9 mouse cellular contexts compared by ENCODE assay signal in genomic region chr15:78429139-78429459, GRCm38 (mm10). TPM values are rescaled to one million over a fixed set of nuclear protein-coding genes. Genes with fewer than 3 reads are reported as not detected.
A peak's percentile ranks its signal among the peaks of the same experiment; 100 is the strongest.
DNase-seq lines count a peak whose midpoint lies in the region; ATAC-seq and TF ChIP-seq lines count a peak whose summit lies in the region.
"Had no signal": no experiment of that assay in that cellular context is flagged by ENCODE, and none has a peak within 500 bp of the region (broad histone marks: within the 10 kb centered on the region; RNA-seq: fewer than 3 reads in every experiment).

No protein-coding gene starts in this region.

- peak overlapping the region; percentile 62 for H3K4me3 ChIP-seq in liver, adult 2 months (ENCODE audit: insufficient read depth, low read depth, low read length)
- H3K4me3 ChIP-seq in forebrain, embryonic 12.5 days (replicated peaks), result peak overlapping the region; percentile 86
- H3K4me3 ChIP-seq in limb, embryonic 13.5 days, result peak overlapping the region; percentile 82
- H3K4me3 ChIP-seq in neural tube, embryonic 14.5 days (ENCODE audit: low read depth, low read length), result peak overlapping the region; percentile 82

- H3K4me2 ChIP-seq in forebrain, embryonic 12.5 days, result peak overlapping the region; percentile 82
- H3K4me2 ChIP-seq in limb, embryonic 13.5 days (replicated peaks), result peak overlapping the region; percentile 88
- H3K4me2 ChIP-seq in neural tube, embryonic 14.5 days (ENCODE audit: low read depth, low read length), result peak overlapping the region; percentile 89

- H3K9me3 ChIP-seq in forebrain, embryonic 12.5 days, result no peaks in the 10 kb centered on the region
- H3K9me3 ChIP-seq in limb, embryonic 13.5 days, result no peaks in the 10 kb centered on the region
- H3K9me3 ChIP-seq in neural tube, embryonic 14.5 days (ENCODE audit: control insufficient read depth, low read length), result no peaks in the 10 kb centered on the region

- no peaks in the 10 kb centered on the region for H3K36me3 ChIP-seq in liver, adult 2 months (ENCODE audit: control insufficient read depth, insufficient read depth, low read length)
- peaks cover 32% of the 10 kb centered on the region for H3K36me3 ChIP-seq in forebrain, embryonic 12.5 days (replicated peaks)
- peaks cover 38% of the 10 kb centered on the region for H3K36me3 ChIP-seq in limb, embryonic 13.5 days
- H3K36me3 ChIP-seq in neural tube, embryonic 14.5 days (ENCODE audit: control insufficient read depth, insufficient read depth, low read length), result peaks cover 17% of the 10 kb centered on the region

- no peak for TF ChIP-seq CTCF in liver, adult 2 months (IDR thresholded peaks at IDR 0.05; ENCODE audit: low read depth, low read length)

- 48% methylated on average over 3 of the region's 3 CpGs for WGBS in liver, adult 2 months
- 5% methylated on average over 3 of the region's 3 CpGs for WGBS in forebrain, embryonic 12.5 days
- 3% methylated on average over 3 of the region's 3 CpGs for WGBS in limb, embryonic 13.5 days
- WGBS in neural tube, embryonic 14.5 days, result 3% methylated on average over 3 of the region's 3 CpGs

- peaks cover 16% of the 10 kb centered on the region for H3K4me1 ChIP-seq in liver, adult 2 months (ENCODE audit: control insufficient read depth, insufficient read depth, low read length)
- H3K4me1 ChIP-seq in forebrain, embryonic 12.5 days, result peaks cover 24% of the 10 kb centered on the region
- peaks cover 23% of the 10 kb centered on the region for H3K4me1 ChIP-seq in limb, embryonic 13.5 days
- peaks cover 15% of the 10 kb centered on the region for H3K4me1 ChIP-seq in neural tube, embryonic 14.5 days (ENCODE audit: control insufficient read depth, insufficient read depth, low read length)

- no peak for TF ChIP-seq POLR2A in liver, adult 2 months (IDR thresholded peaks at IDR 0.05; ENCODE audit: extremely low read depth, insufficient read depth, low read length)

- ATAC-seq in forebrain, embryonic 12.5 days (ENCODE audit: low FRiP score), result no peak
- ATAC-seq in limb, embryonic 13.5 days (ENCODE audit: low FRiP score, low read depth), result no peak
- no peak for ATAC-seq in neural tube, embryonic 14.5 days (ENCODE audit: low read depth)
- no peak for ATAC-seq in activated CD4-positive, CD25-positive, alpha-beta regulatory T cell, adult 4 months
- ATAC-seq in cerebellum, adult (ENCODE audit: insufficient number of reproducible peaks, low FRiP score, low TSS enrichment), result no peak

- no peaks in the 10 kb centered on the region for H3K27me3 ChIP-seq in liver, adult 2 months (ENCODE audit: control insufficient read depth, insufficient read depth, low read length)
- peaks cover 18% of the 10 kb centered on the region; the same call in 1 of the 2 replicates for H3K27me3 ChIP-seq in forebrain, embryonic 12.5 days
- peaks cover 8% of the 10 kb centered on the region for H3K27me3 ChIP-seq in limb, embryonic 13.5 days
- H3K27me3 ChIP-seq in neural tube, embryonic 14.5 days (ENCODE audit: control insufficient read depth, insufficient read depth, low read length), result no peaks in the 10 kb centered on the region

- peak overlapping the region; percentile 25; the same call in 1 of the 2 replicates for H3K27ac ChIP-seq in liver, adult 2 months (replicated peaks; ENCODE audit: insufficient read depth, low read depth, low read length)
- H3K27ac ChIP-seq in forebrain, embryonic 12.5 days, result peak overlapping the region; percentile 53; the same call in 1 of the 2 replicates
- no peak overlapping the region; the same call in 1 of the 2 replicates for H3K27ac ChIP-seq in limb, embryonic 13.5 days
- peak overlapping the region; percentile 52 for H3K27ac ChIP-seq in neural tube, embryonic 14.5 days (ENCODE audit: low read depth, low read length)

- no peak for DNase-seq in liver, adult 2 months (ENCODE audit: extremely low read depth, low read depth, low spot score)
- DNase-seq in liver, result no peak
- DNase-seq in urinary bladder, postnatal 4 days (ENCODE audit: low spot score in 2 of 2), result no peak

- H3K9ac ChIP-seq in liver, adult 2 months (ENCODE audit: low read depth, low read length), result peak overlapping the region; percentile 50
- peak overlapping the region; percentile 90 for H3K9ac ChIP-seq in forebrain, embryonic 12.5 days
- peak overlapping the region; percentile 82 for H3K9ac ChIP-seq in limb, embryonic 13.5 days
- peak overlapping the region; percentile 93 for H3K9ac ChIP-seq in neural tube, embryonic 14.5 days (replicated peaks; ENCODE audit: low read depth, low read length)

- H3K79me2 ChIP-seq in liver, adult 2 months (ENCODE audit: control insufficient read depth, insufficient read depth, low read length), result no peaks in the 10 kb centered on the region

RNA-seq across cellular contexts. Expression of gene Kctd17, which starts 0.7 kb away (rescaled TPM):
- total RNA-seq in liver, adult 2 months (2014; rRNA removed), result 1.2 and 2.6 TPM in 2 replicates
- 8.6 and 10.4 TPM in 2 replicates for polyA plus RNA-seq in liver, adult 2 months (2012; rRNA removed)
- 67.3 and 79.6 TPM in 2 replicates for polyA plus RNA-seq in forebrain, embryonic 12.5 days (2016; fragmentation: Nextera tagmentation; extraction: Ambion mirVana)
- 45.0 and 48.3 TPM in 2 replicates for polyA plus RNA-seq in limb, embryonic 13.5 days (2015; fragmentation: Nextera tagmentation; extraction: Ambion mirVana)
- 141 and 157 TPM in 2 replicates for polyA plus RNA-seq in neural tube, embryonic 14.5 days (2014; fragmentation: Nextera tagmentation; extraction: Ambion mirVana)
- polyA plus RNA-seq in activated CD4-positive, CD25-positive, alpha-beta regulatory T cell, adult 4 months (2017; shearing (Covaris generic)), result 1 to 10 TPM; 9.0 to 9.7 TPM

RNA-seq across cellular contexts. Expression of gene Mpst, which starts 22.9 kb away (rescaled TPM):
- 86.0 and 106 TPM in 2 replicates for total RNA-seq in liver, adult 2 months (2014; rRNA removed)
- 377 and 408 TPM in 2 replicates for polyA plus RNA-seq in liver, adult 2 months (2012; rRNA removed)
- 1.7 and 2.8 TPM in 2 replicates for polyA plus RNA-seq in forebrain, embryonic 12.5 days (2016; fragmentation: Nextera tagmentation; extraction: Ambion mirVana)
- polyA plus RNA-seq in limb, embryonic 13.5 days (2015; fragmentation: Nextera tagmentation; extraction: Ambion mirVana), result 1.6 TPM in 2 replicates
- 3.7 and 4.2 TPM in 2 replicates for polyA plus RNA-seq in neural tube, embryonic 14.5 days (2014; fragmentation: Nextera tagmentation; extraction: Ambion mirVana)
- 1 to 10 TPM; 1.8 to 6.5 TPM for polyA plus RNA-seq in activated CD4-positive, CD25-positive, alpha-beta regulatory T cell, adult 4 months (2017; shearing (Covaris generic))

RNA-seq across cellular contexts. Expression of gene Tst, which starts 23.4 kb away (rescaled TPM):
- total RNA-seq in liver, adult 2 months (2014; rRNA removed), result 303 and 343 TPM in 2 replicates
- 621 and 686 TPM in 2 replicates for polyA plus RNA-seq in liver, adult 2 months (2012; rRNA removed)
- 10.1 and 10.3 TPM in 2 replicates for polyA plus RNA-seq in forebrain, embryonic 12.5 days (2016; fragmentation: Nextera tagmentation; extraction: Ambion mirVana)
- polyA plus RNA-seq in limb, embryonic 13.5 days (2015; fragmentation: Nextera tagmentation; extraction: Ambion mirVana), result 5.6 and 7.3 TPM in 2 replicates
- polyA plus RNA-seq in neural tube, embryonic 14.5 days (2014; fragmentation: Nextera tagmentation; extraction: Ambion mirVana), result 16.0 and 20.3 TPM in 2 replicates
- polyA plus RNA-seq in activated CD4-positive, CD25-positive, alpha-beta regulatory T cell, adult 4 months (2017; shearing (Covaris generic)), result 1 to 10 TPM; 4.0 to 4.6 TPM

RNA-seq across cellular contexts. Expression of gene Tex33, which starts 33.4 kb away (rescaled TPM):
- total RNA-seq in liver, adult 2 months (2014; rRNA removed), result not detected in 2 replicates
- not detected in 2 replicates for polyA plus RNA-seq in liver, adult 2 months (2012; rRNA removed)
- not detected in 2 replicates for polyA plus RNA-seq in forebrain, embryonic 12.5 days (2016; fragmentation: Nextera tagmentation; extraction: Ambion mirVana)
- not detected in 2 replicates for polyA plus RNA-seq in limb, embryonic 13.5 days (2015; fragmentation: Nextera tagmentation; extraction: Ambion mirVana)
- polyA plus RNA-seq in neural tube, embryonic 14.5 days (2014; fragmentation: Nextera tagmentation; extraction: Ambion mirVana), result not detected in 2 replicates
- polyA plus RNA-seq in activated CD4-positive, CD25-positive, alpha-beta regulatory T cell, adult 4 months (2017; shearing (Covaris generic)), result not detected
- total RNA-seq: gastrocnemius, postnatal 36 days had no signal

RNA-seq across cellular contexts. Expression of gene Tmprss6, which starts 39.3 kb away (rescaled TPM):
- 188 and 242 TPM in 2 replicates for total RNA-seq in liver, adult 2 months (2014; rRNA removed)
- 514 and 542 TPM in 2 replicates for polyA plus RNA-seq in liver, adult 2 months (2012; rRNA removed)
- polyA plus RNA-seq in forebrain, embryonic 12.5 days (2016; fragmentation: Nextera tagmentation; extraction: Ambion mirVana), result 0.43 and 1.3 TPM in 2 replicates
- 0.13 and 0.81 TPM in 2 replicates for polyA plus RNA-seq in limb, embryonic 13.5 days (2015; fragmentation: Nextera tagmentation; extraction: Ambion mirVana)
- polyA plus RNA-seq in neural tube, embryonic 14.5 days (2014; fragmentation: Nextera tagmentation; extraction: Ambion mirVana), result 0.78 TPM in 1 of 2 replicates, not detected in the other
- not detected for polyA plus RNA-seq in activated CD4-positive, CD25-positive, alpha-beta regulatory T cell, adult 4 months (2017; shearing (Covaris generic))
- total RNA-seq: gastrocnemius, postnatal 36 days had no signal

Comparison
In these comparisons a context has a peak if more than half of its experiments do, and no peak if none do; other contexts are left out.
1. RNA of gene Mpst, which starts 22.9 kb away (polyA plus RNA-seq): 377 to 408 TPM in liver, adult 2 months; 1.8 to 6.5 TPM in activated CD4-positive, CD25-positive, alpha-beta regulatory T cell, adult 4 months, 3.7 to 4.2 TPM in neural tube, embryonic 14.5 days, 1.7 to 2.8 TPM in forebrain, embryonic 12.5 days and 1.6 TPM in limb, embryonic 13.5 days; every median in the first group is over 10 times any median in the second.
2. RNA of gene Tst, which starts 23.4 kb away (polyA plus RNA-seq): 621 to 686 TPM in liver, adult 2 months; 16.0 to 20.3 TPM in neural tube, embryonic 14.5 days, 10.1 to 10.3 TPM in forebrain, embryonic 12.5 days, 5.6 to 7.3 TPM in limb, embryonic 13.5 days and 4.0 to 4.6 TPM in activated CD4-positive, CD25-positive, alpha-beta regulatory T cell, adult 4 months; every median in the first group is over 10 times any median in the second.
3. Peak in every context shown above with its lines, with median percentiles within 50 percentile points of each other: H3K4me3 ChIP-seq, H3K9ac ChIP-seq and H3K4me2 ChIP-seq.